Mouse (Mus musculus): ENCODE measurements around the gene Lhb.
A peak's percentile ranks its signal among the peaks of the same experiment; 100 is the strongest.
"Not testable (repeated sequence)": the region's sequence is repeated elsewhere in the genome, so short reads cannot be mapped to it uniquely, and the experiment has no call there.

The Lhb gene

GRCm38 (mm10) chr7:45455932-45456696 is 35.5 kb downstream of the Lhb start:
- no peak for DNase-seq

GRCm38 (mm10) chr7:45456721-45457203 is 36.1 kb downstream of the Lhb start:
- DNase-seq: no peak

GRCm38 (mm10) chr7:45457204-45458060 is 36.8 kb downstream of the Lhb start:
- no peak for DNase-seq

- DNase-seq: peak; percentile 95
Observed at GRCm38 (mm10) chr7:45458748-45459563, 38.3 kb downstream of the Lhb start.

DNA sequence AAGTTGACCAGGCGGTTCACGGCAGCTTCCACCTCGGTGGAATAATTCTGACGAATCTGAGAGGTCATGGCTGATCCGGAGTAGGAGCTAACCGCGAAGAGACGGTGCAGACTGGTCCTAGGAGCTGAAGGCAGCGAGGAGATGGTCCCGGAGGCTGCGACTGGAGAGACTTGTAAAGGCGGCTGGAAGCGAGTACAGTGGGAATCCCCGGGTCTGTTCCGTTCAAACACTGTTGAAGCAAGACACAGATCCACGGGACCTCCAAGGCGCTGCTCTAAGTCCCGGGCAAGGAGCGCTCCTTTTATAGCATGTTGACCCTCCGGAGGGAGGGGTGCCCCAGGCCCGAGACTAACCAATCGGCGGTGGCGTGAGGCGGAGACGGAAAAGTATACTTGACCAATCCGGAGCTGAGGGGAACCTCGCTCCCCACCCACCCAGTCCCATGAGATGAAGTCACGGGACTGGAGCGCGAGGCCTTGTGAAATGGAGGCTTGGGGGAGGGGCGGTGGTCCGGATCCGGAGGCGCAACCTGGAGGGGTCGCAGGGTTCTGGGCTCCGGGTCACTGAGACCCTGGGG is 39.0 kb downstream of the Lhb start, which contains the start of gene Ftl1:
Ftl1 (minus strand) TSS at position 321 of the 577 bp plus-strand sequence.
- DNase-seq: peak; percentile 92

GRCm38 (mm10) chr7:45460377-45460776 is 39.8 kb downstream of the Lhb start:
- DNase-seq: no peak

- peak; percentile 53 for DNase-seq
Observed at GRCm38 (mm10) chr7:45460860-45461314, 40.3 kb downstream of the Lhb start.

GRCm38 (mm10) chr7:45461326-45461725 is 40.7 kb downstream of the Lhb start:
- DNase-seq: no peak

DNA sequence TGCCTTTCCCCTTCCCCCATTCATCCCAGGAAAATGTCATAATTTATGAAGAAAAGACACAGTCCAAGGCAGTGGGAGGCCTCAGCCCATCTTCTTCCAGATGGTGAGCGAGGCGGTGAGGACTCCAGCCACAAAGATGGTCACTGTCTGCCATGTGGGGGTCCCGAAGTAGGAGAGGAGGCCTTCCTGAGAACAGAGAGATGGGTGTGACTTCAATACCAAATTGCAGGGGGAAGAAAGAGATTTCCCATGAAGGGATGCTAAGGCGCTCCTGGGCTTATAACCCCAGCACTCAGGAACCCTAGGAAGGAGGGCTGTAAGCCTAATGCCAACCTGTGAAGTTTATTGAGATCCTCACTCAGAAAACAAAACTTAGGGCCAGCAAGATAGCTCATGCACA is 41.2 kb downstream of the Lhb start:
- no peak for DNase-seq

DNA sequence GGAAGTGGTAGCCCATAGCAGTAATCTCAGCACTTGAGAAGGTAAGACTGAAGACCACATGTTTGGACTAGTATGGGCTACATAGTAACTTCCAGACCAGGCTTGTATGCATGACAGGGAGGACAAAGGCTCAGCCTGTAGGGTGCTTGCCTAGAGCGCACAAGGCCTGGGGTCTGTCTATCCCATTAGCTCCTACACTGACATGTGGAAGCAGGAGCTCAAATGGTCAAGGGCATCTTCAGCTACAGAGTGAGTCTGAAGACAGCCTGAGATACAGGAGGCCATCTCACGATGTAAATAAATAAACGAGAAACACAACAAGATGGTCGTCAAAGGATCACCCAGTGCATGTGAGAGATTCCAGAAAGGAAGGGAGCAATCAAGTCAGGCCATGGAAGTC is 41.7 kb downstream of the Lhb start:
- DNase-seq: no peak

GRCm38 (mm10) chr7:45462868-45463267 is 42.2 kb downstream of the Lhb start:
- not testable (repeated sequence) for DNase-seq

GRCm38 (mm10) chr7:45463987-45464778 is 43.6 kb downstream of the Lhb start:
- no peak for DNase-seq

DNA sequence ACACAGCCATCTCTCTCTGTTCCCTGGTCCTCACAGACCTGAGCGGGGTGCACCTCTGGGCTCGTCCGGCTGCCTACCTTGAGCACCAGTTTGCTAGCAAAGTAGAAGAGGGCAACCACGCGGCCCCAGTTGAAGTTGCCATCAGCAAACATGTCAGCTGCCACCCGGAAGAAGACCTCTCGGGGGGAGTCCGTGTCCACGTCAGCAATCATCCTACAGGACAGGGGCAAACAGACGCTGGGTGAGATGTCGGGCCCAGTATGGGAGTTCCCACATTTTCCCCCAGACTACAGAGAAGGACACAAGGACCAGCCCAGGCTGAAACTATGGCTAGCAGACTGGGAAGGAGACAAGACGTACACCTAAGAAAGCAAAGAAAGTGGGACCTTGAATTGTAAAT is 44.5 kb downstream of the Lhb start:
- no peak for DNase-seq

- DNase-seq: peak; percentile 38
Observed at GRCm38 (mm10) chr7:45465549-45465948, 44.9 kb downstream of the Lhb start.

- DNase-seq: peak; percentile 96
Observed at GRCm38 (mm10) chr7:45466283-45467089, 45.9 kb downstream of the Lhb start, which contains the start of gene Bax. TSS of gene Bax (minus strand) at chr7:45466898.

GRCm38 (mm10) chr7:45467090-45467670 is 46.6 kb downstream of the Lhb start:
- DNase-seq: no peak

GRCm38 (mm10) chr7:45470869-45471268 is 50.2 kb downstream of the Lhb start:
- DNase-seq: peak; percentile 87
